Mouse (Mus musculus): ENCODE data around the gene Catsper3.

- TF ChIP-seq CTCF (IDR thresholded peaks at IDR 0.05; ENCODE audit: borderline replicate concordance, insufficient read depth, low read depth, low read length) (no peak), POLR2A (IDR thresholded peaks at IDR 0.05; ENCODE audit: borderline replicate concordance, insufficient read depth, low read length) (no peak)
Observed at GRCm38 (mm10) chr13:55813490-55814016, 29.2 kb downstream of the Catsper3 start.
